Mouse (Mus musculus): ENCODE data around the gene Erlin1. TPM values are rescaled to one million over a fixed set of nuclear protein-coding genes. Genes with fewer than 3 reads are reported as not detected.
A peak's percentile ranks its signal among the peaks of the same experiment; 100 is the strongest.

Erlin1 gene
- polyA plus RNA-seq, 1 experiment from 2014 or later, result 41.9 TPM

- no peaks in the 10 kb centered on the region for H3K27me3 ChIP-seq
- no peaks in the 10 kb centered on the region for H3K9me3 ChIP-seq
- no peak overlapping the region for H3K4me2 ChIP-seq
- H3K4me3 ChIP-seq, result no peak overlapping the region
- ATAC-seq (ENCODE audit: borderline replicate concordance, extremely low read depth, low FRiP score, low TSS enrichment), result no peak
- no peaks in the 10 kb centered on the region for H3K36me3 ChIP-seq
- 66% methylated on average over 5 of the region's 5 CpGs for WGBS
- peaks cover 8% of the 10 kb centered on the region; the same call in 1 of the 2 replicates for H3K4me1 ChIP-seq
- H3K9ac ChIP-seq, result no peak overlapping the region
- no peak overlapping the region for H3K27ac ChIP-seq
Measured at GRCm38 (mm10) chr19:44023066-44023465, 46.5 kb downstream of the Erlin1 start.

- H3K27me3 ChIP-seq, result no peaks in the 10 kb centered on the region
- WGBS, result 48% methylated on average over 4 of the region's 4 CpGs
- H3K27ac ChIP-seq, result 0 out of 2 replicates have a peak overlapping the region, but pooled peaks have one; percentile 61
- H3K9me3 ChIP-seq, result no peaks in the 10 kb centered on the region
- ATAC-seq (ENCODE audit: borderline replicate concordance, extremely low read depth, low FRiP score, low TSS enrichment), result peak; percentile 89
- peaks cover 8% of the 10 kb centered on the region; the same call in 1 of the 2 replicates for H3K4me1 ChIP-seq
- no peak overlapping the region for H3K4me3 ChIP-seq
- no peaks in the 10 kb centered on the region for H3K36me3 ChIP-seq
- no peak overlapping the region for H3K9ac ChIP-seq
- no peak overlapping the region for H3K4me2 ChIP-seq
Measured at GRCm38 (mm10) chr19:44021502-44021901, 48.1 kb downstream of the Erlin1 start.

DNA sequence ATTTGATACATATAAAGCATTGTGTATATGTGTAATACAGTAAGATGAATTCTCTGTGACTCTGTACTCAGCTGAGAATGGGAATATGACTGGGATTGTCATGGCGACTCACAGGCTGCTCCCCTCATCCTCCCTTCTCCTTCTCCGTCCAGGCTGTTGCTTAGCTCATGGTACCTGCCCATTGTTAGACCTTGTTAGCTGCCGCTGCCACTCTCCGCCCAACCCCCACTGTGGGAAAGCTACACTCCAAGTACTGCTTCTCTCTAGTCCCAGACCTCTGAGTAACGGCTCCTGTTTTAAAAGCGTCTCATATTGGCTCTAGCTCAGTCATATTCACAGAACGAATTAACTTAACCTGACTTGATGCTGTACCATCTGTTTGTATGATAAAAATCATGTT lies 49.8 kb downstream of the Erlin1 start:
- ATAC-seq (ENCODE audit: borderline replicate concordance, extremely low read depth, low FRiP score, low TSS enrichment), result no peak
- WGBS, result 50% methylated on average over 7 of the region's 7 CpGs

DNA sequence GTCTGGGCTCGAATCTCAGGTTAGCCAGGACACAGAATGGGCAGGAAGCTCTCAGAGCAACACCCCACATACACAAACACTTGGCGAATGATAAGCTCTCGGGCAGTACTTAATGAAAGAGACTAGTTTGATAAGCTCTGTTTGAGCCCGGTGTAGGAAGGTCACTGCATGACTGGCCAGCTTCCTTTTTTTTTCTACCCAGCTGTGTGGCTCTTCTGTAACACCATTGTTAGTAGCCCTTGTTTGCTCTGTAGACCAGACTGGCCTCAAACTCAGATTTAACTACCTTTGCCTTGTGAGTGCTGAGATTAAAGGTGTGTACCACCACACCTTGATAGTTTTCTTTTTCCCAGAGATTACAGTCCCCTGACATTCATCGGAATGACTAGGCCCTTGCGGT lies 55.7 kb downstream of the Erlin1 start:
- H3K9me3 ChIP-seq, result no peaks in the 10 kb centered on the region
- ATAC-seq (ENCODE audit: borderline replicate concordance, extremely low read depth, low FRiP score, low TSS enrichment), result no peak
- H3K9ac ChIP-seq, result no peak overlapping the region
- WGBS, result 38% methylated on average over 6 of the region's 6 CpGs
- peaks cover 3% of the 10 kb centered on the region; the same call in 1 of the 2 replicates for H3K4me1 ChIP-seq
- peak overlapping the region; percentile 1; the same call in 1 of the 2 replicates for H3K27ac ChIP-seq
- H3K4me3 ChIP-seq, result no peak overlapping the region
- no peaks in the 10 kb centered on the region for H3K27me3 ChIP-seq
- H3K36me3 ChIP-seq, result no peaks in the 10 kb centered on the region
- H3K4me2 ChIP-seq, result no peak overlapping the region

More for the DNA sequence above, 49.8 kb downstream of the Erlin1 start:
- H3K4me2 ChIP-seq, result no peak overlapping the region
- no peak overlapping the region for H3K9ac ChIP-seq
- no peak overlapping the region for H3K4me3 ChIP-seq
- H3K27ac ChIP-seq, result no peak overlapping the region
- H3K9me3 ChIP-seq, result no peaks in the 10 kb centered on the region
- peaks cover 8% of the 10 kb centered on the region; the same call in 1 of the 2 replicates for H3K4me1 ChIP-seq
- no peaks in the 10 kb centered on the region for H3K36me3 ChIP-seq
- H3K27me3 ChIP-seq, result no peaks in the 10 kb centered on the region

DNA sequence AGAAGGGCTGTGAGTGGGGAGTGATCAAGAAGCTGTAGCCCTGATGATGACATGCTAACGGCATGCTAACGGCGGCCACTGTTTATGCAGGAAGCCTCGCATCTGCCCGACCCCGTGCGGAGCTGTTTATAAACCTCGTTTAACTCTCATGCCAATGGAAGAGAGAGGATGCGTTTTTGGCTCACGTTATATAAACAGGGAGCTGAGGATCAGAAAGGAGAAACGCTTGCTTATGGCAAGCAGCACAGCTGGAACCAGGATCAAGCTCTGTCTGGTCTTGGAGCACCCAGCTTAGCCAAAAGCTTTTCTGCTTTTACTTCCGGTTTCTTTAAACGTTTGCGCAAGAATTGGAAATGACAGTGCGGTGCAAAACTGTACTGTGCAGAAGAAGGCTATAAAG lies 60.8 kb downstream of the Erlin1 start:
- peak; percentile 91 for ATAC-seq (ENCODE audit: borderline replicate concordance, extremely low read depth, low FRiP score, low TSS enrichment)
- Histone ChIP-seq H3K9ac (no peak overlapping the region), H3K4me1 (peaks cover 18% of the 10 kb centered on the region; the same call in 1 of the 2 replicates), H3K27ac (peak overlapping the region; percentile 80), H3K4me3 (no peak overlapping the region), H3K4me2 (peak overlapping the region; percentile 21), H3K9me3 (no peaks in the 10 kb centered on the region), H3K27me3 (no peaks in the 10 kb centered on the region), H3K36me3 (no peaks in the 10 kb centered on the region)
- 28% methylated on average over 15 of the region's 15 CpGs for WGBS

DNA sequence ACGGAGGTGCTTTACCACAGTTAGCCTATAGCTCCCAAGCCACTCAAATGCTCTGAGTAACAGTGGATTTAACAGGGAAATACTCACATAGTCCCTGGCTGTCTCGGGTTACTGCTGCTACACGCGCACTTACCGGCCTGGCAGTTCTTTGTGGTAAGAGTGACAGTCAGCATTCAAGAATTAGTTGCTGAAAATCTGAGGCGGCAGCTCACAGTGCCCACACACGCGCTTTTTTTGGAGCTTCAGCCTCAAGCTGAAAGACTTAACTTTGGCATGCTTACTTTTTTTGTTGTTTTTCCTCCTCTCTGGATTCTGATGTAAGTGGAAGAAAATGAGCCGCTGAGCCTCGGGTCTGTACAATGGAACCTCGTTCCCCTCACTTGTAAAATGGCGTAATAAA lies 62.4 kb downstream of the Erlin1 start:
- H3K4me2 ChIP-seq, result no peak overlapping the region
- no peaks in the 10 kb centered on the region for H3K36me3 ChIP-seq
- H3K4me3 ChIP-seq, result no peak overlapping the region
- no peak overlapping the region for H3K9ac ChIP-seq
- peaks cover 18% of the 10 kb centered on the region; the same call in 1 of the 2 replicates for H3K4me1 ChIP-seq
- WGBS, result 58% methylated on average over 12 of the region's 12 CpGs
- ATAC-seq (ENCODE audit: borderline replicate concordance, extremely low read depth, low FRiP score, low TSS enrichment), result no peak
- no peaks in the 10 kb centered on the region for H3K9me3 ChIP-seq
- no peaks in the 10 kb centered on the region for H3K27me3 ChIP-seq
- H3K27ac ChIP-seq, result 0 out of 2 replicates have a peak overlapping the region, but pooled peaks have one; percentile 0

GRCm38 (mm10) chr19:44005025-44005424 lies 64.6 kb downstream of the Erlin1 start:
- H3K27ac ChIP-seq, result no peak overlapping the region
- 49% methylated on average over 4 of the region's 4 CpGs for WGBS
- no peaks in the 10 kb centered on the region for H3K36me3 ChIP-seq
- no peak overlapping the region for H3K4me2 ChIP-seq
- H3K4me1 ChIP-seq, result peaks cover 18% of the 10 kb centered on the region; the same call in 1 of the 2 replicates
- no peak overlapping the region for H3K9ac ChIP-seq
- H3K27me3 ChIP-seq, result no peaks in the 10 kb centered on the region
- ATAC-seq (ENCODE audit: borderline replicate concordance, extremely low read depth, low FRiP score, low TSS enrichment), result no peak
- no peaks in the 10 kb centered on the region for H3K9me3 ChIP-seq
- no peak overlapping the region for H3K4me3 ChIP-seq

DNA sequence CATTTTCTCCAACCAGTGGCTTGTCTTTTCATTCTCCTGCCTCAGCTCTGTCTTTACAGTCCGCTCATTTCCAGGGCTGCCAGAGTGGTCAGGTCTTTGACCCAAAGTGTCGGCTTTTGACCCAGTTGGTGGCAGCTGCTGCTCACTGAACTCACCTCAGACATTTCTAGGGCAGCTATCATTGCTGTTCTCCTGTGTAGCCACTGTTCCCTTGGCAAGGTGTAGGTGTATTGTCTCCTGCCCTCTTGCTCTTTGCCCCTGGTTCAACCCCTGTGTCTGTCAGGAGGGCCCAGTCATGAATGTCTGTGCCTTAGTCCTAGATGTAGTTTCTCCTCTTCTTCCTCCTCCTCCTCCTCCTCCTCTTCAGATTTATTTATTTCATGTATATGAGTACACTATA lies 65.3 kb downstream of the Erlin1 start:
- H3K9ac ChIP-seq, result no peak overlapping the region
- no peak overlapping the region for H3K4me2 ChIP-seq
- WGBS, result 84% methylated on average over 2 of the region's 2 CpGs
- H3K4me3 ChIP-seq, result no peak overlapping the region
- no peak overlapping the region for H3K27ac ChIP-seq
- ATAC-seq (ENCODE audit: borderline replicate concordance, extremely low read depth, low FRiP score, low TSS enrichment), result no peak
- H3K9me3 ChIP-seq, result no peaks in the 10 kb centered on the region
- H3K4me1 ChIP-seq, result peaks cover 16% of the 10 kb centered on the region; the same call in 1 of the 2 replicates
- H3K36me3 ChIP-seq, result no peaks in the 10 kb centered on the region
- no peaks in the 10 kb centered on the region for H3K27me3 ChIP-seq

DNA sequence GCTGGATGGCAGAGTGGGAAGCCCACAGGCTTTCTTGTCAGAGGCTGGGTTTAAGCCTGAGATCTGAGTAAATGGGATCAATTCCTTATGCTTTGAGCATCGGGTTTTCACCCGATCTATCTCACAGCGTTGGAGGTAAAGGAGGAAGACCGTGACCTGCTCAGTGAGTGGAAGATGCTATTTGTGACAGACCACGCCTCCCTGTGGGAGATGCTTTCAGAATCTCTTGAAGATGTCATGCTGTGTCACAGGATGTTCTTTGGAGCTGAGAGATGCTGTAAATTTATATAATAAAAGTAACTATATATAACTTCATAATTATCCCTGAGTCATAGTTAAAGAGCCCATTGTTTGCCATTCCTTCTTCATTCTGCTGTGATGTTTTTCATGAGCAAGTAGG lies 68.9 kb downstream of the Erlin1 start:
- Histone ChIP-seq H3K4me3 (no peak overlapping the region), H3K9ac (no peak overlapping the region), H3K27ac (no peak overlapping the region), H3K36me3 (no peaks in the 10 kb centered on the region), H3K9me3 (no peaks in the 10 kb centered on the region), H3K27me3 (no peaks in the 10 kb centered on the region), H3K4me2 (no peak overlapping the region), H3K4me1 (0 out of 2 replicates have a peak, but pooled peaks cover 1% of the 10 kb centered on the region)
- WGBS, result 77% methylated on average over 5 of the region's 5 CpGs
- ATAC-seq (ENCODE audit: borderline replicate concordance, extremely low read depth, low FRiP score, low TSS enrichment), result no peak

- Histone ChIP-seq H3K4me2 (no peak overlapping the region), H3K27ac (no peak overlapping the region), H3K36me3 (no peaks in the 10 kb centered on the region), H3K9me3 (no peaks in the 10 kb centered on the region), H3K4me1 (no peaks in the 10 kb centered on the region), H3K27me3 (no peaks in the 10 kb centered on the region), H3K9ac (no peak overlapping the region), H3K4me3 (no peak overlapping the region)
- WGBS, result 64% methylated on average over 1 of the region's 1 CpGs
- no peak for ATAC-seq (ENCODE audit: borderline replicate concordance, extremely low read depth, low FRiP score, low TSS enrichment)
Measured at GRCm38 (mm10) chr19:44000061-44000460, 69.5 kb downstream of the Erlin1 start.

DNA sequence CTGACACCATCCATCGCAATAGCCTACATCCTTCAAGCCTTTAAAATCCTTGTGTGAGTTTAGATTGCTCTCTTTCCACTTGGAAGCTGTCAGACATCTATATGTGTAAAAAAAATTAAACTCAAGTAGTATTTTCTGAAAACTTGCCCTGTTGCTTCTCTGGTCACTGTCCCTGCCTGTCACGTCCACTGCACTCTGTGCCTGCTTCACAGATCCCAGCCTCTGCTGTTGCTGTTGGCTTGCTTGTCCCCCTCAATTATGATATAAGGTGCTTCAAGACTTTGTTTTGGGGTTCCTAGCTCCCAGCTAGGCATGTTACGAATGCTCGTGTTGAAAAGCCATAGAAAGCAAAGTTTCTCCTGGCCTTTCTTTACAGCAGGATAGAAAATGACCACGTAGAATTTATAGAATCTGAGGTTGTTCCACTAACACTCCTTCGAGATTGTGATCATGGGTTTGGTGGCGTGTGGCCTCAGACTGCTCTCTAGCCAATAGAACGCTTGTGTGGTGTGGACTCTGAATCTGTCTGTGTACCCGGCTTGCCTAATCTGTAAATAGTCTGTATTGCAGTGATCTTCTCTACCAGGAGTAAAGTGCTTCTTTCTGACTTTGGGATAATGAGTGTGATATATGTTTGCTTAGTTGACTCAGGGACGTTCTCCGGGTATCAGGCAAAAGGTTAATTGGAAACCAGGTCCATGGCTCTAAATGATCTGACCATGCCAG lies 70.6 kb downstream of the Erlin1 start:
- no peak overlapping the region for H3K9ac ChIP-seq
- ATAC-seq (ENCODE audit: borderline replicate concordance, extremely low read depth, low FRiP score, low TSS enrichment), result no peak
- H3K4me3 ChIP-seq, result no peak overlapping the region
- no peaks in the 10 kb centered on the region for H3K9me3 ChIP-seq
- H3K4me2 ChIP-seq, result no peak overlapping the region
- no peaks in the 10 kb centered on the region for H3K36me3 ChIP-seq
- H3K27me3 ChIP-seq, result no peaks in the 10 kb centered on the region
- H3K4me1 ChIP-seq, result no peaks in the 10 kb centered on the region
- H3K27ac ChIP-seq, result no peak overlapping the region
- 81% methylated on average over 11 of the region's 11 CpGs for WGBS

DNA sequence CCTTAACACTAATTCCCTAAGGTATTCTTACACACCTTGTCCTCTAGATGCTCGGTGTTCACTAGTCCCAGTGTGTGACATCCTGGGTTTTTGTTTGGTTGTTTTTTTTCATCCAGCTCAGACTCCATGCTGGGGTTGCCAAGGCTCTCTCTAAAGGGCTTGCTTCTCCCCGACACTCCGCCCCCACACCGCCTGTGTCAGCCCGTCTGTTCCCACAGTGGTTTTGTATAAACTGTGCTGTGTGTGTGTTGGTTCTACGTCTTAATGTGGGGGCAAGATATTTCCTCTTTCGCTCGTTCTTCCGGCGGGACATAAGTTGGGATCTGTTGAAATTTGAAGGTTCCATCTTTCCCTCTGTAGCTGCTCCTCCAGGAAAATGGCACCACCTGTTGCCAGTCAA lies 71.5 kb downstream of the Erlin1 start:
- no peak overlapping the region for H3K27ac ChIP-seq
- WGBS, result 67% methylated on average over 10 of the region's 10 CpGs
- no peaks in the 10 kb centered on the region for H3K36me3 ChIP-seq
- H3K27me3 ChIP-seq, result no peaks in the 10 kb centered on the region
- H3K9ac ChIP-seq, result no peak overlapping the region
- H3K4me2 ChIP-seq, result no peak overlapping the region
- H3K4me3 ChIP-seq, result no peak overlapping the region
- H3K4me1 ChIP-seq, result no peaks in the 10 kb centered on the region
- no peak for ATAC-seq (ENCODE audit: borderline replicate concordance, extremely low read depth, low FRiP score, low TSS enrichment)
- no peaks in the 10 kb centered on the region for H3K9me3 ChIP-seq

All from lung, embryonic 15.5 days (tissue).